Mouse (Mus musculus): ENCODE results near the gene Fmnl2.

- TF ChIP-seq POLR2A (IDR thresholded peaks at IDR 0.05; ENCODE audit: insufficient read depth, low read depth, low read length) (no peak), CTCF (IDR thresholded peaks at IDR 0.05) (no peak), EP300 (IDR thresholded peaks at IDR 0.05; ENCODE audit: insufficient read depth, low read depth, low read length) (peak; percentile 64; the same call in 1 of the 2 replicates)
These were observed 136.9 kb downstream of the Fmnl2 start for GRCm38 (mm10) chr2:52994526-52994925.

Data from heart, adult 2 months (tissue).